Mouse (Mus musculus) ES-E14 (cell line): ENCODE data around the gene Olfr878. TPM values are rescaled to one million over a fixed set of nuclear protein-coding genes. Genes with fewer than 3 reads are reported as not detected.

Source experiments
- DNase-seq: peaks from one replicate; pipeline ENCODE4 v3.0.0-alpha.2; 2013; ENCODE audit warnings: low read depth, low spot score
- H3K27ac ChIP-seq: 2 replicates; pipeline ENCODE4 v1.5.1; 2012; ENCODE audit warnings: low read depth, mild to moderate bottlenecking, low read length, moderate library complexity, mixed read lengths; ENCODE audit not compliant: poor library complexity, insufficient read depth, severe bottlenecking
- H3K36me3 ChIP-seq: 2 replicates; pipeline ENCODE4 v1.6.1; 2012; ENCODE audit warnings: mild to moderate bottlenecking, low read length, moderate library complexity, mixed read lengths; ENCODE audit not compliant: control insufficient read depth, poor library complexity, insufficient read depth, severe bottlenecking
- H3K4me1 ChIP-seq, 2 experiments: fragments of 150-350 bp in 1 of 2; sonication (generic) in 1 of 2; 2 replicates each; pipeline ENCODE4 v1.6.1; 2012; ENCODE audit warnings: low read length in 2 of 2, mild to moderate bottlenecking in 1 of 2, mixed read lengths in 1 of 2; ENCODE audit not compliant: control insufficient read depth in 2 of 2, insufficient read depth in 2 of 2, poor library complexity in 1 of 2
- H3K4me3 ChIP-seq, 2 experiments: fragments of 150-350 bp in 1 of 2; sonication (generic) in 1 of 2; 2 replicates each; pipeline ENCODE4 v1.5.1; 2012; ENCODE audit warnings: low read length in 2 of 2, low read depth in 1 of 2, mild to moderate bottlenecking in 1 of 2, mixed read lengths in 1 of 2; ENCODE audit not compliant: insufficient read depth in 1 of 2, poor library complexity in 1 of 2, severe bottlenecking in 1 of 2
- H3K9ac ChIP-seq: 2 replicates; pipeline ENCODE4 v1.6.1; 2012; ENCODE audit warnings: low read depth, mild to moderate bottlenecking, low read length, mixed read lengths; ENCODE audit not compliant: poor library complexity, insufficient read depth, severe bottlenecking
- H3K9me3 ChIP-seq: fragments of 150-350 bp; sonication (generic); 2 replicates; pipeline ENCODE4 v1.6.1; 2012; ENCODE audit warnings: low read depth, mild to moderate bottlenecking, low read length; ENCODE audit not compliant: control insufficient read depth, insufficient read depth
- CHD2 ChIP-seq: IDR thresholded peaks from 2 replicates; pipeline ENCODE4 v1.6.1; 2014; ENCODE audit warnings: mild to moderate bottlenecking, low read depth, low read length, inconsistent platforms
- HCFC1 ChIP-seq: IDR thresholded peaks from 2 replicates; pipeline ENCODE4 v1.6.1; 2012; ENCODE audit warnings: low read length, inconsistent platforms, borderline replicate concordance; ENCODE audit not compliant: insufficient read depth
- MAFK ChIP-seq: IDR thresholded peaks from 2 replicates; pipeline ENCODE4 v1.6.1; 2014; ENCODE audit warnings: mild to moderate bottlenecking, low read depth, low read length, inconsistent platforms; ENCODE audit not compliant: insufficient read depth
- ZC3H11A ChIP-seq: IDR thresholded peaks from 2 replicates; pipeline ENCODE4 v1.6.1; 2012; ENCODE audit warnings: low read depth, mild to moderate bottlenecking, inconsistent platforms, low read length, borderline replicate concordance
- ZNF384 ChIP-seq: IDR thresholded peaks from 2 replicates; pipeline ENCODE4 v1.6.1; 2012; ENCODE audit warnings: low read depth, low read length, inconsistent platforms
- in situ Hi-C, 2 experiments: fragments of 600-800 bp; cut with MboI; formaldehyde crosslinking; loops; one replicate each; pipeline ENCODE4 v1.15.1; 2025; ENCODE audit warnings: low sequenced_read_pairs in 2 of 2, inconsistent platforms in 1 of 2; ENCODE audit not compliant: unreplicated experiment in 2 of 2
- total RNA-seq: library from RNA; depleted of rRNA; stranded (reverse); fragments of 300-350 nt; gene quantifications from 2 replicates; pipeline ENCODE4 v1.2.3, GENCODE M21; 2012

Gene Olfr878
- total RNA-seq, 1 experiment: not detected

DNA sequence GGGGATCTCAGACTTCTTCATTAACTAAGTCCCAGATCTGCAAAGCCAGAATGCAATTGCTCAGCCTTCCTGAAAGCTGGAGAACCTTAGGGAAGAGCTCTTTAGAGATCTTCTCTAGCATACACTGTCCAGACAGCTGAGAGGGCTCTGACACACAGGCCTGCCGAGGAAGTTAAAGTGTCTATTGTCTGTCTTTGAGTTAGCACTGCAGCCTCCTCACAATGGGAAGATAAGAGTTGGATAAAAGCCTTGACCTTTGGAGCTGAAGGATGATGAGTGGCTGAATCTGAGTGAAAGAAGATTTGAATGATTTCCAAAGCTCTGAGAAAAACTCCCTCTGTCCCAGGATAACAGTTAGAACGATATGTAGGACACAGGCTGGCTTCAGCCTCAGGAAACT lies 21.0 kb upstream of the Olfr878 start, which contains the start of gene Olfr145:
Gene Olfr145 (plus strand): TSS at position 64 of the 400 bp plus-strand sequence.
- DNase-seq: no peak
- H3K9ac ChIP-seq: no peak within 1 kb of the TSS
- H3K9me3 ChIP-seq: no peaks in the 10 kb centered on the region
- H3K27ac ChIP-seq: no peak within 1 kb of the TSS
- H3K36me3 ChIP-seq: no peaks in the 10 kb centered on the region
- in situ Hi-C loops: no loop called here
- TF ChIP-seq CHD2 (no peak), ZNF384 (no peak), ZC3H11A (no peak), HCFC1 (no peak), MAFK (no peak)
- no peaks in the 10 kb centered on the region for H3K4me1 ChIP-seq
- H3K4me3 ChIP-seq: no peak within 1 kb of the TSS

DNA sequence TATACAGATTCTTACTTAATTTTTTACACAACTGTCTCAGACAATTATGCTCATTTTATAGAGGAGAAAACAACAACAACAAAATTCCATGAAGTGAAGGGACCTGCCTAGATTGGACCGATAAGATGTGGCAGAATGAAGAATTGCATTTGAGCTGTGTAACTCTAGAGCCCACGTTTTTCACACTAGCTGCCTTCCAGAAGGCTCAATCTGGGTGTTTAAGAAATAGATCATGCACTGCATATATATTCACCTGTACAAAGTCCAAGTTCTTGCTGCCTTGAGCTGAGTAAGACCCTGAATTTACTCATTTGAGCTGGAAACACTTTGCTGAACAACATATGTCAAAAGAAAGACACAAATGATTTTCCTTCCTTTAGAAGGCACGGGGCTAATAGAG lies 12.1 kb upstream of the Olfr878 start:
- Histone ChIP-seq H3K27ac (no peak overlapping the region), H3K9ac (no peak overlapping the region), H3K9me3 (no peaks in the 10 kb centered on the region), H3K36me3 (no peaks in the 10 kb centered on the region), H3K4me3 (no peak overlapping the region), H3K4me1 (no peaks in the 10 kb centered on the region)
- no peak for DNase-seq
- in situ Hi-C loops: loop anchor here in 1 of 2 experiments (25.0 kb wide), 1 partner anchor 493 kb away; the partner anchor contains the start of gene Robo4
- TF ChIP-seq ZNF384 (no peak), ZC3H11A (no peak), HCFC1 (no peak), MAFK (no peak), CHD2 (no peak)

DNA sequence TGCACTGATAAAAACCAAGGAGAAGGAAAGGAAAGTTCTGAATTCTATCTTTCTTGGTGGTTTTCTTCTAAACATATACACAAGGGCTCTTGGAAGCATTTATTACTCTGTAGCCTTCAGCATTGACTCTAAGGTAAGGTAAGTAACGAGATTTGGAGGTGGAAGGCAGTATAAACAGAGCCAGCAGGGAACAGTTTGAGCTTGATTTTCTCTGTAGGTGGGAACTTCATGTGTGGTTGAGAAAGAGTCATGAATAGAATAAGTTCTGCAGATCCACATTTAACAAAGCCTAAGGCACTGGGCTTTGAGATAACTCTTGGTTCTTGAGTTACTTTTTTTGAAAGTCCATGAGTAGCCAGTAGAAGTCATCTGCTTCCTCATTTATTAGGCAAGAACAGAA lies 378 bp downstream of the Olfr878 start:
- H3K36me3 ChIP-seq: no peaks in the 10 kb centered on the region
- no peaks in the 10 kb centered on the region for H3K9me3 ChIP-seq
- H3K4me3 ChIP-seq: no peak overlapping the region
- DNase-seq: no peak
- in situ Hi-C loops: loop anchor here in 1 of 2 experiments (25.0 kb wide), 1 partner anchor 506 kb away; the partner anchor contains the start of gene Robo4
- no peaks in the 10 kb centered on the region for H3K4me1 ChIP-seq
- TF ChIP-seq CHD2 (no peak), ZC3H11A (no peak), HCFC1 (no peak), ZNF384 (no peak), MAFK (no peak)
- H3K9ac ChIP-seq: no peak overlapping the region
- H3K27ac ChIP-seq: no peak overlapping the region

DNA sequence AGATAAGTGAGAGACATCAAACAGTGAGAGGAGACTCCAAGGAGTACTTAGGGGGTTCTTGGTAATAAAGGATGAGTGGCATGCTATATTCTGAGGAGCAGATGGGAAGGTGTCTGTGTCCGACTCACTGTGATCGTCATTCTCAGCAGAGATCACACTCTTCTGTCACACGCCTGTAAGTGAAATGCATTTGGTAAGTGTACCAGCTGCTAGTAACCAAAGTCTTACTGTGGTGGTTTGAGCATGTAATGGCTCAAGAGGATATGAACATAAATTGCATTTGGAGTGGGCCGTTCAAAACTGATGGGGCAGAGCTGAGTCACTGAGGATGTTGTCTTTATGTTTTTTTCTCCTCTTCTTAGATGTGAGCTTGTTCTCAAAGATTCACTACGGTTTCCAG lies 6.6 kb downstream of the Olfr878 start:
- Histone ChIP-seq H3K27ac (no peak overlapping the region), H3K9ac (no peak overlapping the region), H3K9me3 (no peaks in the 10 kb centered on the region), H3K36me3 (no peaks in the 10 kb centered on the region), H3K4me3 (no peak overlapping the region), H3K4me1 (no peaks in the 10 kb centered on the region)
- in situ Hi-C loops: loop anchor here in 1 of 2 experiments (10.0 to 25.0 kb wide), 2 partner anchors 229 to 512 kb away; partner anchors contain the start of gene Robo4
- TF ChIP-seq MAFK (no peak), CHD2 (no peak), ZNF384 (no peak), HCFC1 (no peak), ZC3H11A (no peak)
- no peak for DNase-seq
